Comparison of ENCODE assay signal across 28 mouse cellular contexts in the genomic region with DNA sequence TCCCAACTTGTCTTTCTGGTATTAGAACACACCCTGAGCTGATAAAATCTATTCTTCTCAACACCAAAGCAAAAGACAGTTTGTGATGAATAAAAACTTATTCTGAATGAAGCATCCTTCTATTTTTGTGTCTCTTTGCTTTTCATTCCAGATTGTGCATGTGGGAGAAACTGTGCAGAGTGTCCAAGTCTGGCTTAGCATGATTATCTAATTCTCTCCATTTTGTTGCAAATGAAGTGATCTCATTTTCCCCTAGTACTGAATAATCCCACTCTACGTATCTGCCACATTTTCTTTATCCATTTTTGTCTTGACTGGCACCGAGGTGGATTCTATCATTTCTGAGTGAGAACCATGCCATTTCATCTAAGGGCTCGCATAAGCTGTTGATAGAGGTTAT. TPM values are rescaled to one million over a fixed set of nuclear protein-coding genes. Genes with fewer than 3 reads are reported as not detected.
DNase-seq lines count a peak whose midpoint lies in the region; ATAC-seq and TF ChIP-seq lines count a peak whose summit lies in the region.
"Had no signal": no experiment of that assay in that cellular context is flagged by ENCODE, and none has a peak within 500 bp of the region (broad histone marks: within the 10 kb centered on the region; RNA-seq: fewer than 3 reads in every experiment).

No protein-coding gene starts in this region.

- TF ChIP-seq CTCF in forebrain, postnatal 0 days (IDR thresholded peaks at IDR 0.05; ENCODE audit: low read depth) = no peak
- TF ChIP-seq CTCF in layer of hippocampus, adult 2 months (conservative IDR thresholded peaks at IDR 0.05) = no peak

- no peak overlapping the region for H3K4me3 ChIP-seq in forebrain, postnatal 0 days (ENCODE audit: low read depth, low read length)
- H3K4me3 ChIP-seq in forebrain, embryonic 12.5 days (replicated peaks) = no peak overlapping the region
- H3K4me3 ChIP-seq in layer of hippocampus, adult 2 months = no peak overlapping the region
- H3K4me3 ChIP-seq: embryonic facial prominence, embryonic 15.5 days; erythroblast, embryonic 14.5 days; forebrain, embryonic 10.5 days; forebrain, embryonic 15.5 days; heart, adult 2 months; heart, embryonic 15.5 days; hindbrain, embryonic 13.5 days had no signal

- H3K4me1 ChIP-seq in forebrain, postnatal 0 days (ENCODE audit: insufficient read depth) = no peaks in the 10 kb centered on the region
- H3K4me1 ChIP-seq in forebrain, embryonic 12.5 days = peaks cover 6% of the 10 kb centered on the region

- no peaks in the 10 kb centered on the region for H3K36me3 ChIP-seq in forebrain, postnatal 0 days (ENCODE audit: insufficient read depth)
- H3K36me3 ChIP-seq in forebrain, embryonic 12.5 days (replicated peaks) = no peaks in the 10 kb centered on the region
- H3K36me3 ChIP-seq: embryonic facial prominence, embryonic 15.5 days; forebrain, embryonic 10.5 days; forebrain, embryonic 15.5 days; G1E; heart, embryonic 15.5 days; hindbrain, embryonic 13.5 days had no signal

- H3K27ac ChIP-seq in forebrain, postnatal 0 days (ENCODE audit: low read depth, low read length) = no peak overlapping the region
- H3K27ac ChIP-seq in forebrain, embryonic 12.5 days = no peak overlapping the region
- H3K27ac ChIP-seq in layer of hippocampus, adult 2 months = peak overlapping the region; percentile 49
- H3K27ac ChIP-seq: embryonic facial prominence, embryonic 15.5 days; forebrain, embryonic 10.5 days; forebrain, embryonic 15.5 days; heart, adult 2 months; heart, embryonic 15.5 days; hindbrain, embryonic 13.5 days had no signal

- no peak overlapping the region for H3K4me2 ChIP-seq in forebrain, postnatal 0 days (ENCODE audit: low read depth)
- no peak overlapping the region for H3K4me2 ChIP-seq in forebrain, embryonic 12.5 days
- H3K4me2 ChIP-seq: embryonic facial prominence, embryonic 15.5 days; forebrain, embryonic 15.5 days; heart, embryonic 11.5 days; heart, embryonic 15.5 days; hindbrain, embryonic 13.5 days had no signal

- 54% methylated on average over 3 of the region's 3 CpGs for WGBS in forebrain, postnatal 0 days
- 80% methylated on average over 3 of the region's 3 CpGs for WGBS in forebrain, embryonic 12.5 days

- no peaks in the 10 kb centered on the region for H3K9me3 ChIP-seq in forebrain, postnatal 0 days (ENCODE audit: low read length)
- H3K9me3 ChIP-seq in forebrain, embryonic 12.5 days = peaks cover 3% of the 10 kb centered on the region; the same call in 1 of the 2 replicates
- H3K9me3 ChIP-seq: forebrain, embryonic 15.5 days; heart, embryonic 15.5 days had no signal

- no peak for ATAC-seq in forebrain, postnatal 0 days
- ATAC-seq in forebrain, embryonic 12.5 days (ENCODE audit: low FRiP score) = no peak
- ATAC-seq: CD4-positive, CD25-positive, alpha-beta regulatory T cell, adult 4 months; forebrain, embryonic 15.5 days had no signal

- H3K9ac ChIP-seq in forebrain, postnatal 0 days = no peak overlapping the region
- no peak overlapping the region for H3K9ac ChIP-seq in forebrain, embryonic 12.5 days
- H3K9ac ChIP-seq: embryonic facial prominence, embryonic 15.5 days; forebrain, embryonic 15.5 days; heart, embryonic 15.5 days; hindbrain, embryonic 13.5 days had no signal

- peak; percentile 3 for DNase-seq in forebrain, postnatal 0 days
- DNase-seq in layer of hippocampus, adult 2 months (ENCODE audit: low spot score in 2 of 2) = peak in 1 of 2 experiments; percentile 69
- DNase-seq in layer of hippocampus, postnatal 25 days (ENCODE audit: extremely low spot score in 1 of 2, low spot score in 1 of 2) = no peak
- peak; percentile 37 for DNase-seq in right cerebral cortex, adult 18-20 months
- DNase-seq in right cerebral cortex, postnatal 4 days = no peak
- peak; percentile 75 for DNase-seq in telencephalon, adult 2 months (ENCODE audit: low read depth, low spot score)
- DNase-seq: adrenal gland, adult 8-10 months; adrenal gland, postnatal 36 days; B cell, adult 2 months; cerebellum, adult 11 months; cerebellum, adult 8-10 months; cerebellum, postnatal 14 days; embryo, embryonic 11 days; gastrocnemius, postnatal 10 days; heart, adult 2 months; heart, postnatal 14 days had no signal

- H3K27me3 ChIP-seq in forebrain, postnatal 0 days (ENCODE audit: insufficient read depth, low read length) = no peaks in the 10 kb centered on the region
- peaks cover 9% of the 10 kb centered on the region; the same call in 1 of the 2 replicates for H3K27me3 ChIP-seq in forebrain, embryonic 12.5 days
- H3K27me3 ChIP-seq: embryonic facial prominence, embryonic 15.5 days; forebrain, embryonic 15.5 days; heart, embryonic 15.5 days had no signal

RNA-seq across cellular contexts. Expression of a gene that starts 4.0 kb away (rescaled TPM):
- 0.23 and 0.57 TPM in 2 replicates for total RNA-seq in forebrain, postnatal 0 days (2014; rRNA removed)
- polyA plus RNA-seq in forebrain, postnatal 0 days (2015; fragmentation: Nextera tagmentation; extraction: Ambion mirVana) = 0.10 and 0.13 TPM in 2 replicates
- 0.19 and 0.22 TPM in 2 replicates for polyA plus RNA-seq in forebrain, embryonic 12.5 days (2016; fragmentation: Nextera tagmentation; extraction: Ambion mirVana)
- total RNA-seq in layer of hippocampus, adult 2 months (2021) = under 1 TPM in 1 of 2 experiments, not detected in 1; 0.15 TPM
- total RNA-seq in layer of hippocampus, postnatal 25 days (2021) = under 1 TPM; 0.12 to 0.17 TPM
- total RNA-seq: common myeloid progenitor, adult 5-6 weeks; hematopoietic stem cell, adult 5-6 weeks had no signal
- polyA plus RNA-seq: CD4-positive, CD25-positive, alpha-beta regulatory T cell, adult 4 months; erythroblast, embryonic 14.5 days; forebrain, embryonic 10.5 days; G1E had no signal

RNA-seq across cellular contexts. Expression of a gene that starts 20.8 kb away (rescaled TPM):
- total RNA-seq in forebrain, postnatal 0 days (2014; rRNA removed) = 12.2 and 13.2 TPM in 2 replicates
- 8.0 and 10.1 TPM in 2 replicates for polyA plus RNA-seq in forebrain, postnatal 0 days (2015; fragmentation: Nextera tagmentation; extraction: Ambion mirVana)
- polyA plus RNA-seq in forebrain, embryonic 12.5 days (2016; fragmentation: Nextera tagmentation; extraction: Ambion mirVana) = 13.7 and 14.2 TPM in 2 replicates
- total RNA-seq in layer of hippocampus, adult 2 months (2021) = 10 to 100 TPM in 1 of 2 experiments, 1 to 10 TPM in 1; 9.4 to 12.2 TPM
- total RNA-seq in layer of hippocampus, postnatal 25 days (2021) = 10 to 100 TPM in 1 of 2 experiments, 1 to 10 TPM in 1; 9.8 to 12.4 TPM

RNA-seq across cellular contexts. Expression of a gene that starts 31.3 kb away (rescaled TPM):
- 60.9 and 61.7 TPM in 2 replicates for total RNA-seq in forebrain, postnatal 0 days (2014; rRNA removed)
- 14.7 and 23.6 TPM in 2 replicates for polyA plus RNA-seq in forebrain, postnatal 0 days (2015; fragmentation: Nextera tagmentation; extraction: Ambion mirVana)
- 9.3 and 11.5 TPM in 2 replicates for polyA plus RNA-seq in forebrain, embryonic 12.5 days (2016; fragmentation: Nextera tagmentation; extraction: Ambion mirVana)
- total RNA-seq in layer of hippocampus, adult 2 months (2021) = 10 to 100 TPM; 24.6 to 30.8 TPM
- 10 to 100 TPM; 35.5 to 37.0 TPM for total RNA-seq in layer of hippocampus, postnatal 25 days (2021)

Comparison
In these comparisons a context has a peak if more than half of its experiments do, and no peak if none do; other contexts are left out.
1. DNase-seq: peak in forebrain, postnatal 0 days (single experiment), right cerebral cortex, adult 18-20 months (single experiment) and telencephalon, adult 2 months (single experiment); none in layer of hippocampus, postnatal 25 days (0 of 2) and right cerebral cortex, postnatal 4 days (single experiment).